Mouse (Mus musculus) megakaryocyte, embryonic 14.5 days (primary cell): ENCODE results near the gene Vamp2. TPM values are rescaled to one million over a fixed set of nuclear protein-coding genes. Genes with fewer than 3 reads are reported as not detected.

Experiments used
- H3K27me3 ChIP-seq: replicated peaks from 2 replicates; pipeline ENCODE3; 2012; ENCODE audit warnings: inconsistent platforms
- H3K36me3 ChIP-seq: replicated peaks from 2 replicates; pipeline ENCODE3; 2012; ENCODE audit warnings: low read length, inconsistent platforms, mixed read lengths
- H3K4me1 ChIP-seq: 2 replicates; pipeline ENCODE4 v1.6.1; 2012; ENCODE audit warnings: inconsistent platforms
- H3K4me3 ChIP-seq: replicated peaks from 2 replicates; pipeline ENCODE3; 2012; ENCODE audit warnings: moderate library complexity, mild to moderate bottlenecking, inconsistent platforms
- H3K9me3 ChIP-seq: 2 replicates; pipeline ENCODE4 v1.6.1; 2012; ENCODE audit warnings: inconsistent platforms
- FLI1 ChIP-seq: IDR thresholded peaks from 2 replicates; pipeline ENCODE4 v1.6.1; 2012; ENCODE audit warnings: low read length, inconsistent platforms, mixed read lengths
- GATA1 ChIP-seq: IDR thresholded peaks from 3 replicates; pipeline ENCODE4 v1.6.1; 2012; ENCODE audit warnings: mixed read lengths, low read length, inconsistent platforms, borderline replicate concordance
- polyA plus RNA-seq: library from polyadenylated mRNA; stranded (reverse); fragments of >175 nt; gene quantifications from 2 replicates; pipeline ENCODE4 v1.2.3, GENCODE M21; 2012; ENCODE audit warnings: low replicate concordance; ENCODE audit not compliant: insufficient read depth

The Vamp2 gene
- polyA plus RNA-seq, 1 experiment, result 61.5 TPM

- H3K36me3 ChIP-seq, result no peaks in the 10 kb centered on the region
- H3K27me3 ChIP-seq, result peaks cover 7% of the 10 kb centered on the region
- H3K4me1 ChIP-seq, result peaks cover 41% of the 10 kb centered on the region
- no peak overlapping the region for H3K4me3 ChIP-seq
- H3K9me3 ChIP-seq, result peaks cover 4% of the 10 kb centered on the region; the same call in 1 of the 2 replicates
- TF ChIP-seq FLI1, result no peak
- TF ChIP-seq GATA1, result no peak
These were observed 7.5 kb upstream of the Vamp2 start for GRCm38 (mm10) chr11:69080855-69081222.

- H3K9me3 ChIP-seq, result peaks cover 4% of the 10 kb centered on the region; the same call in 1 of the 2 replicates
- H3K4me1 ChIP-seq, result peaks cover 39% of the 10 kb centered on the region
- TF ChIP-seq GATA1, result no peak
- TF ChIP-seq FLI1, result no peak
- H3K4me3 ChIP-seq, result no peak overlapping the region
- H3K36me3 ChIP-seq, result no peaks in the 10 kb centered on the region
- peaks cover 7% of the 10 kb centered on the region for H3K27me3 ChIP-seq
These were observed 6.7 kb upstream of the Vamp2 start for GRCm38 (mm10) chr11:69081613-69082012.

GRCm38 (mm10) chr11:69085608-69086007, 2.7 kb upstream of the Vamp2 start:
- peaks cover 7% of the 10 kb centered on the region for H3K27me3 ChIP-seq
- TF ChIP-seq FLI1 (no peak), GATA1 (no peak)
- peaks cover 4% of the 10 kb centered on the region; the same call in 1 of the 2 replicates for H3K9me3 ChIP-seq
- H3K4me3 ChIP-seq, result no peak overlapping the region
- peaks cover 38% of the 10 kb centered on the region for H3K4me1 ChIP-seq
- H3K36me3 ChIP-seq, result peaks cover 16% of the 10 kb centered on the region

- H3K4me3 ChIP-seq, result no peak overlapping the region
- TF ChIP-seq GATA1 (no peak), FLI1 (no peak)
- peaks cover 6% of the 10 kb centered on the region for H3K27me3 ChIP-seq
- H3K4me1 ChIP-seq, result peaks cover 44% of the 10 kb centered on the region
- H3K36me3 ChIP-seq, result peaks cover 24% of the 10 kb centered on the region
- H3K9me3 ChIP-seq, result peaks cover 4% of the 10 kb centered on the region; the same call in 1 of the 2 replicates
These were observed 1.9 kb upstream of the Vamp2 start for GRCm38 (mm10) chr11:69086390-69086789.

GRCm38 (mm10) chr11:69087082-69087481, 1.2 kb upstream of the Vamp2 start:
- Histone ChIP-seq H3K9me3 (peaks cover 4% of the 10 kb centered on the region; the same call in 1 of the 2 replicates), H3K36me3 (peaks cover 31% of the 10 kb centered on the region), H3K4me1 (peaks cover 51% of the 10 kb centered on the region), H3K4me3 (no peak overlapping the region), H3K27me3 (peaks cover 4% of the 10 kb centered on the region)
- TF ChIP-seq FLI1 (no peak), GATA1 (no peak)

- H3K4me3 ChIP-seq, result peak overlapping the region; percentile 99
- H3K9me3 ChIP-seq, result peaks cover 4% of the 10 kb centered on the region; the same call in 1 of the 2 replicates
- H3K36me3 ChIP-seq, result peaks cover 36% of the 10 kb centered on the region
- peaks cover 56% of the 10 kb centered on the region for H3K4me1 ChIP-seq
- H3K27me3 ChIP-seq, result peaks cover 4% of the 10 kb centered on the region
- TF ChIP-seq GATA1 (no peak), FLI1 (no peak)
These were observed 693 bp upstream of the Vamp2 start for GRCm38 (mm10) chr11:69087597-69087996.

- Histone ChIP-seq H3K36me3 (peaks cover 40% of the 10 kb centered on the region), H3K9me3 (no peaks in the 10 kb centered on the region), H3K4me3 (peak overlapping the region; percentile 99), H3K4me1 (peaks cover 70% of the 10 kb centered on the region), H3K27me3 (no peaks in the 10 kb centered on the region)
- no peak for TF ChIP-seq FLI1
- no peak for TF ChIP-seq GATA1
These were observed 746 bp downstream of the Vamp2 start for GRCm38 (mm10) chr11:69088856-69089615.

- no peaks in the 10 kb centered on the region for H3K9me3 ChIP-seq
- peak overlapping the region; percentile 99 for H3K4me3 ChIP-seq
- H3K4me1 ChIP-seq, result peaks cover 75% of the 10 kb centered on the region
- H3K27me3 ChIP-seq, result no peaks in the 10 kb centered on the region
- TF ChIP-seq FLI1 (no peak), GATA1 (no peak)
- peaks cover 40% of the 10 kb centered on the region for H3K36me3 ChIP-seq
These were observed 1.5 kb downstream of the Vamp2 start for GRCm38 (mm10) chr11:69089616-69090290.

- Histone ChIP-seq H3K4me3 (peak overlapping the region; percentile 99), H3K4me1 (peaks cover 77% of the 10 kb centered on the region)
- TF ChIP-seq GATA1, result no peak
- TF ChIP-seq FLI1, result no peak
These were observed 2.1 kb downstream of the Vamp2 start for GRCm38 (mm10) chr11:69090367-69090766.

More at GRCm38 (mm10) chr11:69090367-69090766, 2.1 kb downstream of the Vamp2 start:
- Histone ChIP-seq H3K27me3 (no peaks in the 10 kb centered on the region), H3K9me3 (no peaks in the 10 kb centered on the region), H3K36me3 (peaks cover 40% of the 10 kb centered on the region)
